Mouse (Mus musculus): Measurements from ENCODE around the gene Sema3a.

DNA sequence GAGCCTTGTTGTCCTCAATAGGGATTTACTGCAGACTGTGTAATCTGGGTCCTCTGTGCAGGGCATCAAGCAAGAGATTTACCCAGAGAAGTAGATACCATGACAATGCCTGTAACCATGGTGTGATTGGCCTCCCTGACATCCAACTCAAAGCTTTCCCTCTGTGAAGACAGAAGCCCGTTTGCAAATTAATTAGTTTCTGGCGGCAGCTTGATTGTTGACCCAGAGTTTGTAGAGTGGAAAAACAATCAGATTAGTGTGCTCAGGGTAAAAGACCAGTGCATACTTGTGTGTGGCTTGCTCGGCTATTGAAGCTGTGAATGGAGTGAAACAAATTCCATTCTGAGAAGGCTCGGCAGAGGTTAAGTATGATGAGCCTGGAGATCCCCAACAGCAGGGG is 404.0 kb downstream of the Sema3a start:
- no peak for TF ChIP-seq TAL1 (IDR thresholded peaks at IDR 0.05; ENCODE audit: low read length)
- no peak for TF ChIP-seq GATA1 (IDR thresholded peaks at IDR 0.05; ENCODE audit: low read length)
